Mouse (Mus musculus): Measurements from ENCODE around the gene Gpr55.
A peak's percentile ranks its signal among the peaks of the same experiment; 100 is the strongest.
"Not testable (repeated sequence)": the region's sequence is repeated elsewhere in the genome, so short reads cannot be mapped to it uniquely, and the experiment has no call there.

The Gpr55 gene

GRCm38 (mm10) chr1:85960873-85961272 is at the start of gene Gpr55:
TSS of gene Gpr55 (minus strand) at chr1:85961007.
- DNase-seq: no peak

- peak; percentile 71 for DNase-seq
Observed at GRCm38 (mm10) chr1:86007778-86008177, 47.0 kb upstream of the Gpr55 start.

GRCm38 (mm10) chr1:86006040-86006439 is 45.2 kb upstream of the Gpr55 start:
- DNase-seq: no peak

GRCm38 (mm10) chr1:86005540-86005939 is 44.7 kb upstream of the Gpr55 start:
- no peak for DNase-seq

- DNase-seq: no peak
Observed at GRCm38 (mm10) chr1:85999853-86000570, 39.2 kb upstream of the Gpr55 start.

- no peak for DNase-seq
Observed at GRCm38 (mm10) chr1:85998012-85998411, 37.2 kb upstream of the Gpr55 start.

- no peak for DNase-seq
Observed at GRCm38 (mm10) chr1:85997221-85997620, 36.4 kb upstream of the Gpr55 start.

- DNase-seq: no peak
Observed at GRCm38 (mm10) chr1:85993541-85993940, 32.7 kb upstream of the Gpr55 start.

- no peak for DNase-seq
Observed at GRCm38 (mm10) chr1:85992175-85992574, 31.4 kb upstream of the Gpr55 start.

- not testable (repeated sequence) for DNase-seq
Observed at GRCm38 (mm10) chr1:85988882-85989281, 28.1 kb upstream of the Gpr55 start.

GRCm38 (mm10) chr1:85988351-85988750 is 27.5 kb upstream of the Gpr55 start:
- DNase-seq: no peak

- DNase-seq: no peak
Observed at GRCm38 (mm10) chr1:85985784-85986183, 25.0 kb upstream of the Gpr55 start.

- DNase-seq: no peak
Observed at GRCm38 (mm10) chr1:85981738-85982357, 21.0 kb upstream of the Gpr55 start.

- DNase-seq: no peak
Observed at GRCm38 (mm10) chr1:85977709-85978108, 16.9 kb upstream of the Gpr55 start.

- DNase-seq: no peak
Observed at GRCm38 (mm10) chr1:85973468-85973877, 12.7 kb upstream of the Gpr55 start.

- DNase-seq: no peak
Observed at GRCm38 (mm10) chr1:85972341-85972740, 11.5 kb upstream of the Gpr55 start.

- DNase-seq: no peak
Observed at GRCm38 (mm10) chr1:85971070-85971469, 10.3 kb upstream of the Gpr55 start.

- peak; percentile 2 for DNase-seq
Observed at GRCm38 (mm10) chr1:85969519-85969918, 8.7 kb upstream of the Gpr55 start.

- no peak for DNase-seq
Observed at GRCm38 (mm10) chr1:85969081-85969480, 8.3 kb upstream of the Gpr55 start.

GRCm38 (mm10) chr1:85965856-85966255 is 5.0 kb upstream of the Gpr55 start:
- DNase-seq: no peak

- DNase-seq: no peak
Observed at GRCm38 (mm10) chr1:85962081-85962480, 1.3 kb upstream of the Gpr55 start.

GRCm38 (mm10) chr1:85959889-85960276 is 924 bp downstream of the Gpr55 start:
- no peak for DNase-seq

- no peak for DNase-seq
Observed at GRCm38 (mm10) chr1:85959129-85959888, 1.5 kb downstream of the Gpr55 start.

All from cerebellum, adult 11 months (tissue).